Mouse (Mus musculus) spleen, adult 2 months (tissue): Measurements from ENCODE around the gene C9. TPM values are rescaled to one million over a fixed set of nuclear protein-coding genes. Genes with fewer than 3 reads are reported as not detected.

Experiments
- DNase-seq, 2 experiments: peaks; one replicate each; pipeline versions ENCODE4 v3.0.0 to v3.0.0-alpha.2; 2012 to 2021; ENCODE audit warnings: low spot score in 2 of 2, low read depth in 1 of 2
- H3K27ac ChIP-seq: fragments of 200-500 bp; 2 replicates; pipeline ENCODE4 v1.5.1; 2012; ENCODE audit warnings: low read length, inconsistent platforms; ENCODE audit not compliant: insufficient read depth
- H3K27me3 ChIP-seq: fragments of 200-500 bp; 2 replicates; pipeline ENCODE4 v1.6.1; 2012; ENCODE audit warnings: mild to moderate bottlenecking, moderate library complexity, low read length, inconsistent platforms; ENCODE audit not compliant: control insufficient read depth, insufficient read depth
- H3K36me3 ChIP-seq: fragments of 200-500 bp; 2 replicates; pipeline ENCODE4 v1.6.1; 2012; ENCODE audit warnings: mild to moderate bottlenecking, low read length, inconsistent platforms; ENCODE audit not compliant: control insufficient read depth, insufficient read depth
- H3K4me1 ChIP-seq: fragments of 200-500 bp; 2 replicates; pipeline ENCODE4 v1.6.1; 2011; ENCODE audit warnings: inconsistent platforms; ENCODE audit not compliant: control insufficient read depth, insufficient read depth, insufficient read length
- H3K4me3 ChIP-seq: fragments of 200-500 bp; 2 replicates; pipeline ENCODE4 v1.5.1; 2011; ENCODE audit warnings: mild to moderate bottlenecking, inconsistent platforms; ENCODE audit not compliant: insufficient read depth, insufficient read length; ENCODE audit errors: extremely low read depth
- CTCF ChIP-seq: fragments of 200-500 bp; IDR thresholded peaks from 2 replicates; pipeline ENCODE4 v1.5.1; 2011; ENCODE audit warnings: mild to moderate bottlenecking, inconsistent platforms; ENCODE audit not compliant: insufficient read depth, insufficient read length, insufficient replicate concordance; ENCODE audit errors: extremely low read depth
- POLR2A ChIP-seq: fragments of 200-500 bp; IDR thresholded peaks from 2 replicates; pipeline ENCODE4 v1.6.1; 2011; ENCODE audit warnings: low read depth, low read length, inconsistent platforms
- WGBS: fragments of 180-500 bp; shearing (Covaris S2); methylation state at CpG from one replicate; pipeline ENCODE4 v1.1.7; 2018; 5-methylcytosine and 5-hydroxymethylcytosine counted together
- polyA plus RNA-seq: library from polyadenylated mRNA; depleted of rRNA; stranded (reverse); fragments of >200 nt; gene quantifications from 2 replicates; pipeline ENCODE4 v1.2.3, GENCODE M21; 2012

The C9 gene
- polyA plus RNA-seq, 1 experiment = not detected

DNA sequence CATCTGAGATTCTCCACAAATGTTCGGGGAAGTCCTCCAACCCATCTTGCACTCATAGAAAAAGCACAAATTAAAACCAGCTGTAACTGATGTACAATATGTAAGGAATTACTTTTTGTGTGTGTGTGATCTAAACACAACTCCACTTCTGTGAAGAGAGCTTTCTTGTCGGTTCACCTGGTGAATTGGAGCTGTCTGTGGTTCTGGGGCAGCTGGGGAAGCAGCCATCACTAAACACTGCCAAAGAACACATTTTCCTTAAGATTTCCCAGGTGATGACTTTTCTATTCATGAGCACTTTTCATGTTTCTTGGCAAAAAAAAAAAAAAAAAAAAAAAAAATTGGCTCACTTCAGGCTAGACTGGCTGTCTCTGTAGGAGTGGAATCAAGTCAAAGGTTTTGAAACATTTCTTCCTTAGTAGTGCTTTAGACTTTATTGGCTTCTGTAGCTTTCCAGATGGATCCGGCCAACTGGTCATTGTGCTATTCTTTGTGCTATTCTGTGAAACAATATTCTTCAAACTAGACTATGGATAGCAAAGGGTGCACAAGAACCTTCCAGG is 18.3 kb downstream of the C9 start:
- H3K27me3 ChIP-seq = no peaks in the 10 kb centered on the region
- no peaks in the 10 kb centered on the region for H3K4me1 ChIP-seq
- no peak for TF ChIP-seq CTCF
- no peak for TF ChIP-seq POLR2A
- H3K36me3 ChIP-seq = no peaks in the 10 kb centered on the region
- WGBS = 86% methylated on average over 3 of the region's 3 CpGs
- no peak overlapping the region for H3K27ac ChIP-seq
- no peak overlapping the region for H3K4me3 ChIP-seq
- no peak for DNase-seq

DNA sequence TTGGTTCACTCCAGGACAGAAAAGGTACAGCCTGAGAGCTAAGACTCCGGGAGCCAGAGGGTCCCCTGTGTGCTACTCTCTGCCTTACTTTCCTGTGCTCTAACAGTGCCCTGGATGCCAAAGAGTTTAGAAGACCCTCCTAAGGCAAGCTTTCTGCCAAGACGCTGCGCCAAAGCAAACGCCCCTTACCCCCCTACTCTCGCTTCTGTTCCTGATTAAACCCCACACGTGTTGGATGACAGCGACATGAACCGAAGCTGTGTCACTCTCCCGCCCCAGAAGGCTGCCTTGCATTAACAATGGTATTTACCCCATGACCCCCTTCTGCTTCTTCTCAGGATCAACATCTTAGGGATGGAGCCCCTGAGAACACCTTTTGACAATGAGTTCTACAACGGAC is 21.9 kb downstream of the C9 start:
- no peaks in the 10 kb centered on the region for H3K27me3 ChIP-seq
- H3K27ac ChIP-seq = no peak overlapping the region
- DNase-seq = no peak
- no peaks in the 10 kb centered on the region for H3K4me1 ChIP-seq
- no peak overlapping the region for H3K4me3 ChIP-seq
- H3K36me3 ChIP-seq = no peaks in the 10 kb centered on the region
- 90% methylated on average over 10 of the region's 10 CpGs for WGBS
- TF ChIP-seq CTCF = no peak
- no peak for TF ChIP-seq POLR2A

DNA sequence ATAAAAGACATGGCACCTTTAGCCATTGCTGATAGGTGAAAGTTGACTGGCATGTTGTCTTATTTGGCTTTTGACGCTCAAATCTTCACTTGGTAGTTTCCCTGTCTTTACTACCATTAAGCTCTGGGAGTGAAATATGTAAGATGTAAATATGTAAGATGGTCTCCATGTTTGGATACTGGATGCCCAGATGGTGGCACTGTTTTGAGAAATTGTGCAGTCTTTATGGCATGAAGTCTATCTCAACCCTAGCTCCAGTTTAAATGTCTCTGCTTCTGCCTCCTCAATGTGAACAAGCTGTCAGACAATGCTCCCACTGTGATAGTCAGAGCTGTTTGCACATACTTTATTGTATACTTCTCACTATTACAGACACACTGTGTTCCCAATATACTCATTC is 23.7 kb downstream of the C9 start:
- Histone ChIP-seq H3K36me3 (no peaks in the 10 kb centered on the region), H3K4me3 (no peak overlapping the region), H3K4me1 (no peaks in the 10 kb centered on the region), H3K27ac (no peak overlapping the region), H3K27me3 (no peaks in the 10 kb centered on the region)
- WGBS = 90% methylated on average over 1 of the region's 1 CpGs
- DNase-seq = no peak
- no peak for TF ChIP-seq CTCF
- no peak for TF ChIP-seq POLR2A

DNA sequence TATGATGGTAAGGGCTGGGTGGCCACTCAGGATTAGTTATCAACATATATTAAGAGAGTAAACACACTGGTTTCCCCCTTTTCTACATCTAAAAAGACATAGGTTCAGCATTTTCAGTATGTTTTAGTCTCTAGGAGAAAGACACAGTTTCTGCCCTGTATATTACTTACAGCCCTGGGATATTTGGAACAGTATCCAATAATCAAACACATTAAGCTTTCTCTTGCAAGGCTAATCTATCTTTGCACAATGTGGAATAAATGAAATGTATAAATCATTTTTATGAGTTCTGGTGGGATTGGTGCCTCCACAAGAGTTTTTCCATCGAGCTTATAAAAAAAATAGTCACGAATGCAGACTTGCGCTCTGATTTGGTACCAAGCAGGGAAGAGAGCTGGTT is 24.3 kb downstream of the C9 start:
- no peak for DNase-seq
- Histone ChIP-seq H3K4me3 (no peak overlapping the region), H3K4me1 (no peaks in the 10 kb centered on the region), H3K27me3 (no peaks in the 10 kb centered on the region), H3K27ac (no peak overlapping the region), H3K36me3 (no peaks in the 10 kb centered on the region)
- WGBS = 87% methylated on average over 3 of the region's 3 CpGs
- TF ChIP-seq CTCF (no peak), POLR2A (no peak)

DNA sequence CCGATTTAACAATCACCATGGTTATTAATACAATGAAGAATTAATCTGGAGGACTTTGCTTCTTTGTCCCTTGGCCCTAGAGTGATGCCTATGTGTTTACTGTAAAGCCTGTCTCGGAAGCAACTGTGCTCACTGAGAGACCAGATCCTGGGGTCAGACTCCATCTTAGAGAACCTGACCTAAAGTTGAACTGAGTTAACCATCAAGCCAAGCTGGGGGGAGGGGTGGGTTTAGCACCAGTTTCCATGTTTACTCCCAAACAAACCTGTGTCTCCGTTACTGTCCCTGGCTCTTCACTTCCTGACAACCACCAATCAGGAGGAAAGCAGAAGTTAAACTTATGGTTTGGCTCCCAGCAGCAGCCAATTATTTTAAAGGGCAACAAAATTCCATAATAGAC is 38.4 kb downstream of the C9 start:
- H3K4me1 ChIP-seq = no peaks in the 10 kb centered on the region
- WGBS = 86% methylated on average over 3 of the region's 3 CpGs
- DNase-seq = no peak
- H3K4me3 ChIP-seq = no peak overlapping the region
- TF ChIP-seq CTCF = no peak
- TF ChIP-seq POLR2A = no peak
- no peaks in the 10 kb centered on the region for H3K36me3 ChIP-seq
- no peak overlapping the region for H3K27ac ChIP-seq
- no peaks in the 10 kb centered on the region for H3K27me3 ChIP-seq

DNA sequence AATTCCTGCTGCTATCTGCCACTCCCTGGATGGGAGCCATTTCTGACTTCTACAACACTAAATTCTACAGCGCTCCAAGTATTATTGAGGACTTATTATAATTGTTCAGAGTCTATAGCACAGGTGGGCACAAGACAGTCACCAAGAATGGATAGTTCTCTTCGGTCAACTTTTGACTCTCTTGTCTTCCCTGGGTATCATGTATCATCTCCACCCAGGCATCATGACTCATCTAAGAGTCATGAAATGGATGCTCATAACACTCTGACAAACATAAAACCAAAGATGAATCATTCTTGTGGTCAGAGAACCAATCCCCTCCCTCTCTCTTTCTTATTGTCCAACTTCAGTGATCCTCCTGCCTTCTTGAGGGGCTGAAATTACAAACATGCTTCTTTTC is 47.3 kb downstream of the C9 start:
- Histone ChIP-seq H3K4me1 (no peaks in the 10 kb centered on the region), H3K36me3 (no peaks in the 10 kb centered on the region), H3K27ac (no peak overlapping the region), H3K4me3 (no peak overlapping the region), H3K27me3 (no peaks in the 10 kb centered on the region)
- TF ChIP-seq POLR2A (no peak), CTCF (no peak)
- no peak for DNase-seq
- 90% methylated on average over 2 of the region's 2 CpGs for WGBS

DNA sequence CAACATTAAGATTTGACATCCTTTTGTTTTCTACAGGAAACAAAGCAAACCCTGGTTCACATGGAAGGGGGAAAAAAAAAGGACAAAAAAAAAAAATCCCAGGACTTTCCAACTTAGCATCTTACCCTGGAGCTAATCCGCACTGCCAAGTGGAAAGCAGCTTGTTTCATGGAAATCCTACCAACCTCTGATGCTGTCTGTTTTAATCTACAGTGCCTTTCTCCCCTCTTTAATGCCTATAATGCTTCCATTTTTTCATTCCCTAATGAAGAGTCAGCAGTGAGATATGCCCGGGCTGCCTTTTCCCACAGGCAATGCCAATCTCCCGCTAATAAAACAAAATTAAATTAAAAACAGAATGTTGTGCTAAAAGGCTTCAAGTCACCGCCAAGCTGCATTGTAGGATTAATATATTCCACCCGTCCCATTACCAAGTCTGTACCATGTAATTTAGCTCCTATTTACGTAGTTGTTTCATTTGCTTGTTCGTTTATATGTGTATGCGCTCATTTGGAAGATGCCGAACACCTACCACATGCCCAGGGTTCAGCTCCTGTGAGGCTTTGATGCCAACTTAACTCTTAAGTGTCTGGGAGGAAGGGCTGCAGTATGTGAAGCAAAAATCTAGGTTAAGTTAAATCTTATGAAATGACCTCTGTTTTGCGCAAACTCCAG is 53.4 kb downstream of the C9 start:
- 90% methylated on average over 10 of the region's 10 CpGs for WGBS

More for the DNA sequence above, 53.4 kb downstream of the C9 start:
- no peak for TF ChIP-seq CTCF
- no peak for DNase-seq
- Histone ChIP-seq H3K36me3 (no peaks in the 10 kb centered on the region), H3K4me3 (no peak overlapping the region), H3K4me1 (no peaks in the 10 kb centered on the region; the same call in 1 of the 2 replicates), H3K27ac (no peak overlapping the region), H3K27me3 (no peaks in the 10 kb centered on the region)
